Mouse (Mus musculus) forebrain, embryonic 16.5 days (tissue): ENCODE measurements around the gene Mcm2. TPM values are rescaled to one million over a fixed set of nuclear protein-coding genes. Genes with fewer than 3 reads are reported as not detected.

ENCODE experiments used
- ATAC-seq: fragments of 200-750 bp; cut with Nextera tagmentation; 2 replicates; pipeline ENCODE4 v1.8.0; 2017; ENCODE audit warnings: mild to moderate bottlenecking, moderate library complexity
- H3K27ac ChIP-seq: fragments of 300-500 bp; sonication (generic); 2 replicates; pipeline ENCODE4 v1.5.1; 2014; ENCODE audit warnings: low read length, control low read depth
- H3K27me3 ChIP-seq: fragments of 300-500 bp; sonication (generic); replicated peaks from 2 replicates; pipeline ENCODE4 v1.6.1; 2014; ENCODE audit warnings: low read length; ENCODE audit not compliant: control insufficient read depth, insufficient read depth
- H3K36me3 ChIP-seq: fragments of 300-500 bp; sonication (generic); 2 replicates; pipeline ENCODE4 v1.6.1; 2014; ENCODE audit not compliant: control insufficient read depth, insufficient read depth
- H3K4me1 ChIP-seq: fragments of 300-500 bp; sonication (generic); replicated peaks from 2 replicates; pipeline ENCODE4 v1.6.1; 2014; ENCODE audit warnings: low read length; ENCODE audit not compliant: control insufficient read depth, insufficient read depth
- H3K4me2 ChIP-seq: fragments of 300-500 bp; sonication (generic); 2 replicates; pipeline ENCODE4 v1.6.1; 2014; ENCODE audit warnings: mild to moderate bottlenecking, low read length, control low read depth
- H3K4me3 ChIP-seq: fragments of 300-500 bp; sonication (generic); replicated peaks from 2 replicates; pipeline ENCODE4 v1.5.1; 2014; ENCODE audit warnings: mild to moderate bottlenecking, low read length, control low read depth
- H3K9ac ChIP-seq: fragments of 300-500 bp; sonication (generic); replicated peaks from 2 replicates; pipeline ENCODE4 v1.6.1; 2014; ENCODE audit warnings: low read depth, low read length, control low read depth
- H3K9me3 ChIP-seq: fragments of 300-500 bp; sonication (generic); 2 replicates; pipeline ENCODE4 v1.6.1; 2016; ENCODE audit warnings: low read length; ENCODE audit not compliant: control insufficient read depth
- whole genome bisulfite sequencing: fragments of 180-500 bp; shearing (Covaris S2); extraction: QIAGEN DNeasy Blood & Tissue Kit; methylation state at CpG from one replicate; pipeline ENCODE4 v1.1.7; 2014; 5-methylcytosine and 5-hydroxymethylcytosine counted together
- polyA plus RNA-seq: library from polyadenylated mRNA; unstranded; fragments of >200 nt; fragmentation: Nextera tagmentation; extraction: Ambion mirVana; gene quantifications from 2 replicates; pipeline ENCODE4 v1.2.1, GENCODE M21; 2015

The Mcm2 gene
- polyA plus RNA-seq, 1 experiment from 2014 or later, result 60.2 TPM

GRCm38 (mm10) chr6:88914799-88915198 is 16.2 kb upstream of the Mcm2 start:
- H3K9me3 ChIP-seq, result no peaks in the 10 kb centered on the region
- WGBS, result 72% methylated on average over 5 of the region's 5 CpGs
- no peaks in the 10 kb centered on the region for H3K36me3 ChIP-seq
- H3K4me1 ChIP-seq, result peaks cover 7% of the 10 kb centered on the region; the same call in 1 of the 2 replicates
- no peak overlapping the region for H3K9ac ChIP-seq
- no peaks in the 10 kb centered on the region for H3K27me3 ChIP-seq
- no peak for ATAC-seq
- no peak overlapping the region for H3K4me2 ChIP-seq
- H3K4me3 ChIP-seq, result no peak overlapping the region
- no peak overlapping the region for H3K27ac ChIP-seq

GRCm38 (mm10) chr6:88913440-88913839 is 14.9 kb upstream of the Mcm2 start:
- Histone ChIP-seq H3K9ac (no peak overlapping the region), H3K4me2 (no peak overlapping the region), H3K9me3 (no peaks in the 10 kb centered on the region), H3K27ac (no peak overlapping the region), H3K36me3 (no peaks in the 10 kb centered on the region), H3K27me3 (no peaks in the 10 kb centered on the region), H3K4me3 (no peak overlapping the region), H3K4me1 (0 out of 2 replicates have a peak, but pooled peaks cover 2% of the 10 kb centered on the region)
- ATAC-seq, result 0 out of 2 replicates have a peak, but pooled peaks have one; percentile 24

- H3K4me3 ChIP-seq, result no peak overlapping the region
- no peaks in the 10 kb centered on the region for H3K36me3 ChIP-seq
- no peak overlapping the region for H3K4me2 ChIP-seq
- H3K4me1 ChIP-seq, result 0 out of 2 replicates have a peak, but pooled peaks cover 2% of the 10 kb centered on the region
- H3K9me3 ChIP-seq, result no peaks in the 10 kb centered on the region
- no peak overlapping the region for H3K27ac ChIP-seq
- H3K27me3 ChIP-seq, result no peaks in the 10 kb centered on the region
- 89% methylated on average over 4 of the region's 4 CpGs for WGBS
- no peak for ATAC-seq
- H3K9ac ChIP-seq, result no peak overlapping the region
Observed at GRCm38 (mm10) chr6:88913022-88913421, 14.4 kb upstream of the Mcm2 start.

- WGBS, result 91% methylated on average over 6 of the region's 6 CpGs
Observed at GRCm38 (mm10) chr6:88909151-88909550, 10.6 kb upstream of the Mcm2 start.

GRCm38 (mm10) chr6:88906369-88907108 is 8.0 kb upstream of the Mcm2 start:
- Histone ChIP-seq H3K27me3 (no peaks in the 10 kb centered on the region), H3K9ac (no peak overlapping the region), H3K4me2 (peak overlapping the region; percentile 20; the same call in 1 of the 2 replicates), H3K4me3 (no peak overlapping the region), H3K4me1 (peaks cover 20% of the 10 kb centered on the region), H3K9me3 (no peaks in the 10 kb centered on the region), H3K36me3 (no peaks in the 10 kb centered on the region), H3K27ac (no peak overlapping the region)
- 16% methylated on average over 16 of the region's 16 CpGs for WGBS
- ATAC-seq, result no peak

More at GRCm38 (mm10) chr6:88909151-88909550, 10.6 kb upstream of the Mcm2 start:
- Histone ChIP-seq H3K9ac (no peak overlapping the region), H3K36me3 (no peaks in the 10 kb centered on the region), H3K4me3 (no peak overlapping the region), H3K4me1 (peaks cover 9% of the 10 kb centered on the region; the same call in 1 of the 2 replicates), H3K4me2 (no peak overlapping the region), H3K9me3 (no peaks in the 10 kb centered on the region), H3K27ac (no peak overlapping the region), H3K27me3 (no peaks in the 10 kb centered on the region)
- ATAC-seq, result no peak

GRCm38 (mm10) chr6:88905042-88905441 is 6.5 kb upstream of the Mcm2 start:
- no peak overlapping the region for H3K4me2 ChIP-seq
- H3K9ac ChIP-seq, result no peak overlapping the region
- no peak overlapping the region for H3K27ac ChIP-seq
- H3K4me3 ChIP-seq, result no peak overlapping the region
- H3K9me3 ChIP-seq, result no peaks in the 10 kb centered on the region
- no peaks in the 10 kb centered on the region for H3K27me3 ChIP-seq
- peaks cover 25% of the 10 kb centered on the region for H3K4me1 ChIP-seq
- H3K36me3 ChIP-seq, result no peaks in the 10 kb centered on the region
- no peak for ATAC-seq
- WGBS, result 73% methylated on average over 7 of the region's 7 CpGs

- Histone ChIP-seq H3K4me2 (no peak overlapping the region), H3K36me3 (no peaks in the 10 kb centered on the region), H3K4me1 (peaks cover 25% of the 10 kb centered on the region), H3K27me3 (no peaks in the 10 kb centered on the region), H3K27ac (no peak overlapping the region), H3K4me3 (no peak overlapping the region), H3K9me3 (no peaks in the 10 kb centered on the region), H3K9ac (no peak overlapping the region)
- WGBS, result 85% methylated on average over 4 of the region's 4 CpGs
- no peak for ATAC-seq
Observed at GRCm38 (mm10) chr6:88904456-88904974, 5.9 kb upstream of the Mcm2 start.

- H3K27ac ChIP-seq, result no peak overlapping the region
- H3K36me3 ChIP-seq, result no peaks in the 10 kb centered on the region
- H3K4me1 ChIP-seq, result peaks cover 25% of the 10 kb centered on the region
- H3K4me2 ChIP-seq, result no peak overlapping the region; the same call in 1 of the 2 replicates
- 80% methylated on average over 5 of the region's 5 CpGs for WGBS
- H3K4me3 ChIP-seq, result no peak overlapping the region
- H3K9me3 ChIP-seq, result no peaks in the 10 kb centered on the region
- no peak for ATAC-seq
- no peak overlapping the region for H3K9ac ChIP-seq
- no peaks in the 10 kb centered on the region for H3K27me3 ChIP-seq
Observed at GRCm38 (mm10) chr6:88903708-88904107, 5.1 kb upstream of the Mcm2 start.

GRCm38 (mm10) chr6:88901947-88902820 is 3.6 kb upstream of the Mcm2 start, which contains the start of gene Tpra1:
Tpra1 (plus strand) TSS chr6:88902251.
- under 1% methylated on average over 66 of the region's 66 CpGs for WGBS
- Histone ChIP-seq H3K9me3 (no peaks in the 10 kb centered on the region), H3K27ac (peak within 1 kb of the TSS; percentile 85), H3K36me3 (no peaks in the 10 kb centered on the region), H3K4me2 (peak within 1 kb of the TSS; percentile 100), H3K9ac (peak within 1 kb of the TSS; percentile 73), H3K4me1 (peaks cover 30% of the 10 kb centered on the region), H3K4me3 (peak within 1 kb of the TSS; percentile 94), H3K27me3 (no peaks in the 10 kb centered on the region)
- peak; percentile 93 for ATAC-seq
